Mouse (Mus musculus) urinary bladder, postnatal 10 days (tissue): ENCODE measurements around the gene Fxyd3.
A peak's percentile ranks its signal among the peaks of the same experiment; 100 is the strongest.

ENCODE experiments used
- DNase-seq: peaks from one replicate; pipeline ENCODE4 v3.0.0; 2022; ENCODE audit warnings: low spot score

The Fxyd3 gene

GRCm38 (mm10) chr7:31098697-31099611 lies 22.4 kb upstream of the Fxyd3 start:
- no peak for DNase-seq

- DNase-seq: peak; percentile 79
Observed at GRCm38 (mm10) chr7:31097583-31098248, 21.2 kb upstream of the Fxyd3 start.

GRCm38 (mm10) chr7:31096892-31097564 lies 20.5 kb upstream of the Fxyd3 start:
- no peak for DNase-seq

- DNase-seq: no peak
Observed at GRCm38 (mm10) chr7:31094774-31095501, 18.4 kb upstream of the Fxyd3 start.

- no peak for DNase-seq
Observed at GRCm38 (mm10) chr7:31089721-31090120, 13.2 kb upstream of the Fxyd3 start.

GRCm38 (mm10) chr7:31088206-31088605 lies 11.7 kb upstream of the Fxyd3 start:
- no peak for DNase-seq

DNA sequence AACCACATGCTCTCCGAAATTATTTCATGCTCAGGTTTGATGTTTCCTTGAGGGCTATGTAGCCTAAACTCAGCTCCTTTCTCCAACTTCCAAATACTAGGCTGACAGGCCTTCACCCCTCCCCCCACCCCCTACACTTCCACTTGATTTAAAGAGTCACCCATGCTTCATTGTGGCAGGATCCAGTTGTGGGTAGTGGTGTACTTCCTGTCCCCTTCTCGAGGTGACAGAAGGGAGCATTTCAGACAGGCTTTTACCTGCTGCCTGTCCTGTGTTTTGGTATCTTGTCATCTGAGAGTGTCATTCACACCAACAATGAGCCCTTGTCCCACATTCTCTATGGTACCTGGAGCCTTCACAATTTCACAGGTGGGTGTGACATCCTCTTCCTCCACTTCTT lies 10.8 kb upstream of the Fxyd3 start:
- no peak for DNase-seq

- no peak for DNase-seq
Observed at GRCm38 (mm10) chr7:31086175-31086755, 9.8 kb upstream of the Fxyd3 start.

- no peak for DNase-seq
Observed at GRCm38 (mm10) chr7:31085171-31085570, 8.7 kb upstream of the Fxyd3 start.

- no peak for DNase-seq
Observed at GRCm38 (mm10) chr7:31084140-31084539, 7.6 kb upstream of the Fxyd3 start.

DNA sequence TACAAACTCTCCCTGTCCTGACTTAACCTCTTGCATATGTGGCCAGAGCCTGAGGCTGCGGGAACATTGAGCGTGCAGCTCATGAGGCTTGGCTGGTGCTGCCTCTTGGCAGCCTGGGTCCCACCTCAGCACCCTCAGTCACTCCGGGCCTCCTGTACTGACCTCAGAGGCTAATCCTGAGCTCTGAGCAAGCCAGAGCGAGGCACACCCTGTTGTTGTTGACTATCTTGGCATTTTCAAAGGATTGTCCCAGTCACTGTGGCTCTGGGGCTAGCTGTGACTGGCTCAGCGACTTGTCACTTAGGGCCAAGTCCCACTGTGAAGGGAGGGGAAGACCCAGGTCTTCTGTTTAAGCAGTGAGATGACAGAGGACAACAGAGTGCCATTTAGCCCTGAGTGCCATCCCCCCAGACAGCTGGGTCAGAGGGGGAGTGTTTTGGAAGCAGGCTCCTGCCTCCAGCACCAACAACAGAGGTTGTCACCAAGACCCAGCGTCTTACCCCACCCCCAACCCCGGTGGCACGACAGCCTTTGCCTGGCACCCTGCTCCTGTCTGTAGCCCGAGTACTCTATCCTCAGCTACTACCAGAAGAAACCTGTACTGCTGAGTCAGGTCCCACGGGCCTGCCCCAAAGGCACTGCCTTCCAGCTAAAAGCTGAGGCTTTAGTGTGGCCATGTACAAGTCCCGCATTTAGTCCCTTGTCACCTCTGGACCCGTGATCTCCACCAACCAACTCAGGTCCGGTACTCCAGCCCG lies 6.5 kb upstream of the Fxyd3 start:
- no peak for DNase-seq

- no peak for DNase-seq
Observed at GRCm38 (mm10) chr7:31082106-31082505, 5.6 kb upstream of the Fxyd3 start.

GRCm38 (mm10) chr7:31081106-31081505 lies 4.6 kb upstream of the Fxyd3 start:
- DNase-seq: no peak

- no peak for DNase-seq
Observed at GRCm38 (mm10) chr7:31080611-31081010, 4.1 kb upstream of the Fxyd3 start.

DNA sequence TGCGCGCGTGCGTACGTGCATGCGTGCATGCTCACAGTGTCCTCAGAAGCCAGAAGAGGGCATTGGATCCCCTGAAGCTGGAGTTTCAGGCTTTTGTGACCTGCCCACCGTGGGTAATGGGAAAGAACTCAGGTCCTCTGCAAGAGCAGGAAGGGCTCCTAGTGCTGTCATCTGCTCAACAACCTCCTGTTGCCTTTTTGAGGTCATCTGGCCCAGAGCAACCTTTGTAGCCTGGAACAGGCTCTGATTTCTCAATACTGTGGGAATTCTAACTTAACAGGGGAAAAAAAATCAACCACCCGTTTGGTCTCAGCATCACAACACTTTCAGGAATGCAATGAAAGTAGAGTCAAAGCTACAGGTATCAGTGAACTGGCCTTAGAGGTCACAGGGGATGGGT lies 3.2 kb upstream of the Fxyd3 start:
- DNase-seq: no peak

DNA sequence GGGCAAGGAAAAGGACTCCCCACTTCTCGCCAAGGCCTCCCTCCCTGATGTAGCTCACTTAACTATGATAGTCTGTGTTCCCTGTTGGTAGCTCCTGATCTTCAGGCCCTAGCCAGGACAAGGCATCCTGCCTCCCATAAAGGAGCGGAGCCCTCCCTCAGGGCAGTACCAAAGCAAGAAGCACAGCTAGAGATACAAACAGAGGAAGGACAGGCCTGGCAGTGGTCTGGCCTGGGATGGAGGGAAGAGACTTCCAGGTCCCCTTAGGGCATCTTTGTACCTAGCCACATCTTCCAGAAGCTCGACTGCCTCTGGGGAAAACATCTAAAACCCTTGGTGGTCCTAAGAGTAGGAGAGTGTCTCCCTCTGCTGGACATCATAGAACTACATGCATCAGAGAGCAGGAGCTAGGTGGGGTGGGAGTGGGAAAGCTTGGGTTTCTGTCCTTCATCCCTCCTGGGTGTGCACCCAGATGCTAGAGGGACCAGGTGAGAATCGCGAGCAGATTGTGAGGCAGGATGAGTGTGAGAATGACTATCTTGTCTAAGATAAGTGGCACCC lies 1.5 kb upstream of the Fxyd3 start:
- no peak for DNase-seq

- DNase-seq: no peak
Observed at GRCm38 (mm10) chr7:31077470-31077869, 966 bp upstream of the Fxyd3 start.

- DNase-seq: no peak
Observed at GRCm38 (mm10) chr7:31074713-31075069, 1.8 kb downstream of the Fxyd3 start.

- no peak for DNase-seq
Observed at GRCm38 (mm10) chr7:31074061-31074712, 2.3 kb downstream of the Fxyd3 start.

GRCm38 (mm10) chr7:31073546-31073945 lies 3.0 kb downstream of the Fxyd3 start:
- DNase-seq: no peak
